Mouse (Mus musculus) spleen, adult 2 months (tissue): ENCODE data around the gene Itga9.

ENCODE experiments used
- CTCF ChIP-seq: fragments of 200-500 bp; IDR thresholded peaks from 2 replicates; pipeline ENCODE4 v1.5.1; 2011; ENCODE audit warnings: mild to moderate bottlenecking, inconsistent platforms; ENCODE audit not compliant: insufficient read depth, insufficient read length, insufficient replicate concordance; ENCODE audit errors: extremely low read depth
- POLR2A ChIP-seq: fragments of 200-500 bp; IDR thresholded peaks from 2 replicates; pipeline ENCODE4 v1.6.1; 2011; ENCODE audit warnings: low read depth, low read length, inconsistent platforms

GRCm38 (mm10) chr9:118571701-118572100 lies 34.8 kb upstream of the Itga9 start:
- TF ChIP-seq POLR2A (no peak), CTCF (no peak)
